Mouse (Mus musculus) brain, adult 2 months (tissue): Measurements from ENCODE around the gene Myo5a.
A peak's percentile ranks its signal among the peaks of the same experiment; 100 is the strongest.

Experiments used
- DNase-seq: peaks from one replicate; pipeline ENCODE4 v3.0.0; 2011; ENCODE audit warnings: low read depth, low spot score

The Myo5a gene

GRCm38 (mm10) chr9:75071706-75072192, 934 bp downstream of the Myo5a start:
- DNase-seq, result peak; percentile 64

DNA sequence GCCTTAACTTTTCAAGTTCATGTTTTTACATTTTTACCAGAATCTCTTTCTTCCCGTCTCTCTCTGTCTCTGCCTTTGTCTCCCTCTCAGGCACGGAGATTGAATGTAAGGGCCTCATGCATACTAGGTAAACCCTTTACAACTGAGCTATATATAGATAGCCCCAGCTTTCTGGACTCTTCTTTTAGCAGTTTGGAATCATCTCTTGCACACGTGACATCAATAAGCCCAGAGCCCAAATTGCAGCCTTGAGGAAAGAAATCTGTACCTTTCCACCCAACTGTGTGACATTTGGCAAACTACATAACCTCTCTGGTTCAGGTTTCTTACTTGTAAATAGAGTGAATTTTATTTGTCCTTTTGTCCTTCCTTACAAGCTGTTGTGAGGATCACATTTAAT, 1.5 kb downstream of the Myo5a start:
- DNase-seq, result peak; percentile 68

DNA sequence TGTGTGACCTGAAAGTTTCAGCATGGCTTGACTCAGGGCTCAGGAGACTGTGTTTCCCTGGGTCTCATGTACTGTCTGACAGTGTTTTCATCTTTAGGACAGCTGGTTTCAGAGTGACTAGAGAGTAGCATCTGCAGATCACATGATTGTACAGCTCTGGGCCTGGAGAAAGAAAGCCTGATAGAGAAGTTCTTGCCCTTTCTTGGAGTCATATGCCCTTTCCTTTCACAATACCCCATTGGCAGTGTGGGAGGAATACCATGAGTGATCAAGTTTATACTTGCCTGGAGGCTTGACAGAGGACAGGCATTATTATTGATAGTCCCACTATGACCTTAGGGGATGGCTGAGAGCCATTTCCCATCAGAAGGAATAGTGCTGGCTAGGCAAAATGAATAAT, 6.4 kb downstream of the Myo5a start:
- DNase-seq, result no peak

DNA sequence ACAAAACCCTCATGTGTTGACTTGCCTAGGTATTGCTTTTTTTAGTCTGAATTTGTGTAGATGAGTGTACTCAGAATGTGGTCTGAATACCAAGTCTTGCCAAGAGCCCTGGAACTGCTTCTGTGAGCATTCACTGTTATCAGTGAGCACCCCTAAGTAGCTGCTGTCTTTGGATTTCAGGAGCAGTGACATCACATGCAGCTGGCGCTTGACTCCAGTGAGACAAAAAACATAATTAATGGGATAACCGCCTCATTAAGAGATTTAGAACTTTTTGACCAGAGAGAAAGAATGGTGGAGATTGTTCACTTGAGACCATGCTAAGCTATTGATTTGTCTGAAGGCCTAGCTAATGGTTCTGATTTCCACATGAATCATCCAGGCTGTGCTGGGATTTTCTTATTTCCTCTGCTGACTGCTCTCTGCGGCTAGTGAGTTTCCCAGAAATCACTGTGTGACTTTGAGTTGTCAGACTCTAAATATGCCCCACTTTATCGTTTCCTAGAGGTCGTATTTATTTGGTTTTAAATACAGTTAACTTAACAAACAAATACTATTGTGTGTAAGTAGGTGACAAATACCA, 14.5 kb downstream of the Myo5a start:
- peak; percentile 71 for DNase-seq

GRCm38 (mm10) chr9:75087823-75088222, 17.0 kb downstream of the Myo5a start:
- DNase-seq, result peak; percentile 41

GRCm38 (mm10) chr9:75089285-75089684, 18.5 kb downstream of the Myo5a start:
- no peak for DNase-seq

DNA sequence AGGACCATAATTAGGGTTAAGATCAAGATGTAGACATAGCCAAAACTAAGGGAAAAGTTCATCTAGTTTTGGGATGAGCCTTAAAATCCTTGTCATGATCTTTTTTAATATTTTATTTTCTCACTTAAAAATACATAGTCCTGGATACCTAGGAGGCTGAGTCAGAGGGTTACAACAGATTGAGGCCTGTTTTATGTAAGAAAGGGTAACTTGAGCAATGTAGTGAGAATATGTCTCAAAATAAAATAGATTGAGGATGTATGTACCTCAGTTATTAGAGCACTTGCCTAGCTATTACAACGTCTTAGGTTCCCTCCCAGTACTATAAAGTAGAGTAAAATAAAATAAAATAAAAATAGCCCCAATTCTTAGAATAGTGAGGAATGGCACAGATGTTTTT, 21.3 kb downstream of the Myo5a start:
- no peak for DNase-seq

DNA sequence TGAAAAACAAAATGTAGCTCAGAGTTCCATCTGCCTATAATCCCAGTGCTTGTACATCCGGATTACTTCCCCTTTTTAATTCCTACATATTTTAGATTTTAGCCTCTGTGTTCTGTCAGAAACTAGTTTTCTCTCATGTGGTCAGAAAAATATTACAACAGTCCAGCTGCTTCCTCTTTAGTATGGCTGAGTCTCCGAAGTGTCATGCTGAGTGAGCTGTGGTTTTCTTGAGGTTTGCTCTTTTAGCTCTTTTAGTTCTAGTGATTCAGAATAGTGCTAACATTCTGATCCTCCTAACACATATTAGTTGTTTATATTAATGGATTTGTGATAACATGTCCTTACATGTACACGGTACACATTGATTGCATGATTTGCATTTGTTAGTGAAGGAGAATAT, 23.9 kb downstream of the Myo5a start:
- DNase-seq, result no peak

GRCm38 (mm10) chr9:75098937-75099336, 28.1 kb downstream of the Myo5a start:
- DNase-seq, result no peak

DNA sequence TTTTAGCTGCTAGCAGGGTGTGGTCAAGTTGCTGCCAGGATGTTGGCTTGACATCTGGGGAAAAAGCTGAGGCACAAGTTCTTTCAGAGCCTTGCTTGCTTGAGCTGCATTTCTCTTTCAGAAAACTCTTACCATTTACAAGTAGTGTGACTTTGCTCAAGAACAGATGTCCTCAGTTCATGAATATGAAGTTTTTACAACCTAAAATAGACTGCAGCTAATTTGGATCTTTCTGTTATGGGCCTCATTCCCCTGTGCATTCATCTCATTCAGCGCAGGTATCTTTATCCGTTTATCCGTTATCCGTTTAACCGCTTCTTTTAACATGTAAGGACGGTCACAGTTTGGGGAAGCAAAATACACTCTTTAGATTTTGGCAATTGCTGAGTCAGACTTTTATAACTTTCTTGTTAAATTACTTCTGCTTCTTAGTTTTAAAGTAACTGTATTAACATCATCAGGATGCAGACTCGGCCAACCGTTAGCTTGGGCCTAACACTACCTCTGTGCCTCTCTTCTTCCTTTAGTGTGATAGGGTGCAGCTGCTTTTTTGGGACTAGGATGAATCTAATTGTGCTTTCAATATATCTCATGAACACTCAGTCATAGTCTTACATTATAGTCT, 29.5 kb downstream of the Myo5a start:
- DNase-seq, result peak; percentile 78

- no peak for DNase-seq
These were observed 31.3 kb downstream of the Myo5a start for GRCm38 (mm10) chr9:75102131-75102530.

GRCm38 (mm10) chr9:75116571-75117177, 45.9 kb downstream of the Myo5a start:
- DNase-seq, result no peak

- peak; percentile 85 for DNase-seq
These were observed 50.3 kb downstream of the Myo5a start for GRCm38 (mm10) chr9:75121126-75121525.

DNA sequence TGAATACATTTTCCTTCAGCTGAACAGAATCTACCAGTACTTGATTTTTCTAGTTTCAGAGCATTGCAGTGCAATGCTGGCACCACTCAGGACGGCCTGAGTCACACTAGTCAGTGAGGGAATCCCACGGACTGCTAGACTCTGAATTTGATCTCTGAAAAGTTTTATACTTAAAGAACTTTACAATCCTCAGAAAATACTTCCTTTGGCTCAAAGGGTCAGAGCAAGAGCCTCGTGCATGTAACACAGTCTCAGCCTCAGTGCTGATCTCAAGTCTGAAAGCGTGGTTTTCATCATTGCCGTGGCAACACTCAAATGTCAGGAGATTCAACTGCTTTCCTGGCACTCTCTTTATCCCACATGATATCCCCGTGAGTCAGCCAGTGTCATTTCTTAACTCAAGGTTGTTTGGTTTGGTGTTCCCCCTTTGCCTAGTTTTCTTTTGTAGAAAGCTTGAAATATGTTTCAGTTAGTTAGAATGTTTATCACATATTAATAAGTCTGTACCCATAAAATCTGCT, 53.4 kb downstream of the Myo5a start:
- DNase-seq, result peak; percentile 78

DNA sequence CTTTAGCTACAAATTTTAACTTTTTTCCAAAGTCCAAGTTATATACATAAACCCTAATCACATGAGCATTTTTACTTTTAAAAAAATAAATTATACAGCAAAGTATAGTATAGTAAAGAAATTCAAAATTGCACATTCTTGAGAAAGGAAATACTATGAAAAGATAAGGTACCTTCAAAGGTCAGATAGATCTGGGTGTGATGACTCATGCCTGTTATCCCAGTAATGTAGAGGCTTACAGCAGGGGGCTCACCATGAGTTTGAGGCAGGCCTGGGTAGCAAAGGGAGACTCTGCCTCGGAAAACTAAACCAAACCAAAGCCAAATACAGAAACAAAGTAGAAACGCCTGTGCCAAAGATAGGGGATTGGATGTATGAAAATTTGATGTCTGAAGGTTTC, 59.7 kb downstream of the Myo5a start:
- no peak for DNase-seq

DNA sequence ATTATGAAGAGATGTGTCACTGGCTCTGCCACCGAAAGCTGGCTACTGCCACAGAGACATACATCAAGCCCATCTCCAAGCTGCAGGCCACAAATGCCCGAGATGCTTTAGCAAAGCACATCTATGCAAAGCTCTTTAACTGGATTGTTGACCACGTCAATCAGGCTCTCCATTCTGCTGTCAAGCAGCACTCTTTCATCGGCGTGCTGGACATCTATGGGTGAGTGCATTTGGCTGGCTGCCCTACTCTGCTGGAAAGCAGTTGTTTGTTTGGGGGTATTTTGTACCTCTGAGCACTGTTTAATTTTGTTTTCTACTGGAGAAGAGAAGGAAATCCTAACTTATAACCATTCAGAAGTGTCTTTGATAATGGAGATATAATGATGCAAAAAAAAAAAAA, 76.1 kb downstream of the Myo5a start:
- DNase-seq, result no peak

DNA sequence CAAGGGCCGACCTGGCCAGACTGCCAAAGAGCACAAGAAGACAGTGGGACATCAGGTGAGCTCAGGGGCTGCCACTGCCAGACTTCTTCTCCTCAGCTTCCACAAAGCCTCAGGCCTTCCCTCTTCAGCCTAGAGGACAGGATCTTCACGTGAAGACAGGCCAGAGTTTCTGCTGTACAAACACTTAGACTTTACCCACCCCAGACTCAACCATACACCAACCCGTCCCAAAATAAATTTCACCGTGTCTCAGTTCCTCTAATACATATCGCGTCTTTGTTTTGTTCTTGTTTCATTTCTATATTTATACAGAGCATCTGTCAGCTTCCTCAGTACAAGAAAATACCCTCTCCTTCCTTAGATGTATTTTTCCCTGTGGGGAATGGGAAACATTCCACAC, 89.7 kb downstream of the Myo5a start:
- DNase-seq, result peak; percentile 57

DNA sequence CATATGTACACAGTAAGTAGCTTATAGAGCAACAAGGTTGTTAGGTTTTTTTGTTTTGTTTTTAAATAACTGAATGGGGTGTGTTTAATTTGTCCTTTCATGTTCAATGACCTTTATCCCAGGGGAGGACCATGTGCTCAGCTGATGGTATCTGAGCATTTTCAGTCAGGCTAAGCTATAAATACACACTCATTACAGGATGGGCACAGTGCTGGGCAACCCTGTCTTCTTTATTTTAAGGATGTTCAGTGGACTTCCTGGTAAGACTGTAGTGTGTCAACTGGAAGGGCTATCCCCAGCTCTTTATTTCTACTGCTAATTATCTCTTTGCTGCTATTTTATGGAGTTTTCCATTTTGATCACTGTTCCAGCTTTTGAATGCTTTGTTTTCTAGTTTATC, 92.8 kb downstream of the Myo5a start:
- DNase-seq, result no peak

- DNase-seq, result peak; percentile 68
These were observed 100.9 kb downstream of the Myo5a start for GRCm38 (mm10) chr9:75171721-75172120.

DNA sequence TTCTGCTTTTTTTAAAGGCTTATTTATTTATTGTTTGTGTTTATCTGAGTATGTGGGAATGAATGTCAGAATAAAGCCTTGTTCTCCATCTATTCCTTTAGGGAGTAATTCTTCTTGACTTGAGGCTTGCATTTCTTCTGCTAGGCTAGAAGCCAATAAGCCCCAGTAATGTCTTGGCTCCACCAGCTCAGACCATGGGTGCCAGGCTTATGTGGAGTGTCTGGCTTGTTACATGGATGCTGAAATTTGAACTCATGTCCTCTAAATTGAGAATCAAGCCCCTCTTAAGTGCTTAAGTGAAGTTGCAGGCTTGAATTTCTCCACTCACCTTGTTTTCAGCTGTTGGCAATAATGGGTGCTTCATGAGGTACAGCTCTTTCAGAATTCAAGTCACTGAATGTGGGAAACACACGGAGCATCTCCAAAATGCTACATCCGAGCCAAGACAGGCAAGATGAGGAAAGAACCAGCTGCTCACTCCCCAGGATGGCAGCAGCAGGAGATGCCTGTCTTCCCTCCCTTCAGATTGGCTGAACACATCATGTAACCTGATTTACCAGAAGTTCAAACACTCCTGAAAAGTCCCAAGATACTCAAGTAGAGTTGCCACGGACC, 116.9 kb downstream of the Myo5a start:
- peak; percentile 88 for DNase-seq

DNA sequence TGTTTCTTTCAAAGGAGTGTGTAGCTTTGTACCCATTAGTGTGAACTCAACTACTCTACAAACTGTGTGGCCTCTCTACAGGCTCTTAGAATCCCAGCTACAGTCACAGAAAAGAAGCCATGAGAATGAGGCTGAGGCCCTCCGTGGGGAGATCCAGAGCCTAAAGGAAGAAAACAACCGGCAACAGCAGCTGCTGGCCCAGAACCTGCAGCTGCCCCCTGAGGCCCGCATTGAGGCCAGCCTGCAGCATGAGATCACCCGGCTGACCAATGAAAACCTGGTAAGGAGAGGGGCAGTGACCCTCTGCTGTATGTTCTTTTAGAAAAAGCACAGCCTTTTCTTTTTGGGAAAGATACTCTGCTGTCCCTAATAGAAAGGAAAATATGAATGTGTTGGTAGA, 123.0 kb downstream of the Myo5a start:
- DNase-seq, result no peak

DNA sequence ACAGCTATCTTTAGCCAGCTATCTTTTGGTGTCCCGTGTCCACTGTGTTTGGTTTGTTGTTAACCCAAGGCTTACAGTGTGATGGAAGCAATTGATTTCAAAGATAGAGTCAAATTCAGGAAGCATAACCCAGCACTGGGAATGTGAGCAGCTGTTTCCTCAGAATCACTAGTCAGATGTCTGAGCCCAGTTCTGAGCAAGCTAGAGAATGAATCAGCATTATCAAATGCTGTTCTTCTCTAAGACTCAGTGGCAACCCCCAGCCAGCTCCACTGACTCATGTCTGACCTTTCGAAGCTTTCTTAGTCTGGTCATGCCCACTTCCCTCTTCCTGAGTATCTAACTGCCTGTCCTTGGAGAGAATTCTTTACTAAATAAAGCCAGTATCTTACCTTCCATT, 125.5 kb downstream of the Myo5a start:
- peak; percentile 92 for DNase-seq

- DNase-seq, result peak; percentile 94
These were observed 126.5 kb downstream of the Myo5a start for GRCm38 (mm10) chr9:75197297-75197696.
